Mouse (Mus musculus): ENCODE data around the gene Scap.

GRCm38 (mm10) chr9:110380662-110381061 is 47.6 kb downstream of the Scap start:
- TF ChIP-seq GATA1 (IDR thresholded peaks at IDR 0.05; ENCODE audit: low read length), result no peak
- no peak for TF ChIP-seq TAL1 (IDR thresholded peaks at IDR 0.05; ENCODE audit: low read length)
